Mouse (Mus musculus): Measurements from ENCODE around the gene Ccdc142. TPM values are rescaled to one million over a fixed set of nuclear protein-coding genes. Genes with fewer than 3 reads are reported as not detected.

Ccdc142 gene
- polyA plus RNA-seq (2012; rRNA removed): 21.7 and 28.8 TPM in 2 replicates

GRCm38 (mm10) chr6:83101316-83101687 is at the start of gene Ccdc142, which contains the start of gene Gm42688:
Ccdc142 (plus strand) TSS chr6:83101601.
Gm42688 (plus strand) TSS chr6:83101617.

GRCm38 (mm10) chr6:83054074-83054851 is 47.1 kb upstream of the Ccdc142 start, which contains the start of gene Aup1:
Aup1 (plus strand) TSS chr6:83054521.

GRCm38 (mm10) chr6:83054871-83055431 is 46.5 kb upstream of the Ccdc142 start, which contains the start of gene Htra2:
Htra2 (minus strand) TSS chr6:83055273.

GRCm38 (mm10) chr6:83057790-83058189 is 43.6 kb upstream of the Ccdc142 start, which contains the start of gene Dqx1:
Dqx1 (plus strand) TSS chr6:83057844.

GRCm38 (mm10) chr6:83070247-83070310 is 31.3 kb upstream of the Ccdc142 start, which contains the start of gene Tlx2:
Tlx2 (minus strand) TSS chr6:83070293.

GRCm38 (mm10) chr6:83077630-83078323 is 23.6 kb upstream of the Ccdc142 start, which contains the start of gene Pcgf1:
Pcgf1 (plus strand) TSS chr6:83077869.

GRCm38 (mm10) chr6:83086121-83087035 is 15.0 kb upstream of the Ccdc142 start, which contains the start of gene Lbx2:
Lbx2 (plus strand) TSS chr6:83086367.

GRCm38 (mm10) chr6:83108762-83109668 is 7.6 kb downstream of the Ccdc142 start, which contains the start of gene Mrpl53:
Mrpl53 (plus strand) TSS chr6:83109040.

GRCm38 (mm10) chr6:83115011-83115671 is 13.7 kb downstream of the Ccdc142 start, which contains the start of gene Mogs:
Mogs (plus strand) TSS chr6:83115496.

GRCm38 (mm10) chr6:83120930-83121862 is 19.8 kb downstream of the Ccdc142 start, which contains the start of gene Wbp1:
Wbp1 (minus strand) TSS chr6:83121559.

GRCm38 (mm10) chr6:83125331-83125730 is 23.9 kb downstream of the Ccdc142 start, which contains the start of gene Ino80b:
Ino80b (minus strand) TSS chr6:83125431.

GRCm38 (mm10) chr6:83134951-83135513 is 33.6 kb downstream of the Ccdc142 start, which contains the start of gene Rtkn:
Rtkn (plus strand) TSS chr6:83135463.

GRCm38 (mm10) chr6:83156259-83156684 is 54.9 kb downstream of the Ccdc142 start, which contains the start of the genes Wdr54 and 1700003E16Rik:
Wdr54 (minus strand) TSS chr6:83156397.
1700003E16Rik (plus strand) TSS chr6:83156404.

Other genes starting within 250 kb of the Ccdc142 start
- gene Sema4f, start 161.8 kb upstream of the Ccdc142 start, polyA plus RNA-seq (2012; rRNA removed): 1.3 and 1.5 TPM in 2 replicates
- 0.15 and 0.23 TPM in 2 replicates for gene M1ap, start 154.7 kb upstream of the Ccdc142 start, polyA plus RNA-seq (2012; rRNA removed)
- gene Dok1, start 68.1 kb upstream of the Ccdc142 start, polyA plus RNA-seq (2012; rRNA removed): 11.3 and 14.4 TPM in 2 replicates
- 13.3 and 14.9 TPM in 2 replicates for gene Loxl3, start 67.4 kb upstream of the Ccdc142 start, polyA plus RNA-seq (2012; rRNA removed)
- gene Aup1, start 47.1 kb upstream of the Ccdc142 start, polyA plus RNA-seq (2012; rRNA removed): 668 and 727 TPM in 2 replicates
- 58.2 and 63.9 TPM in 2 replicates for gene Htra2, start 46.3 kb upstream of the Ccdc142 start, polyA plus RNA-seq (2012; rRNA removed)
- 2.0 and 2.6 TPM in 2 replicates for gene Dqx1, start 43.8 kb upstream of the Ccdc142 start, polyA plus RNA-seq (2012; rRNA removed)
- gene Tlx2, start 31.3 kb upstream of the Ccdc142 start, polyA plus RNA-seq (2012; rRNA removed): not detected in 2 replicates
- 26.2 and 38.5 TPM in 2 replicates for gene Pcgf1, start 23.7 kb upstream of the Ccdc142 start, polyA plus RNA-seq (2012; rRNA removed)
- 18.9 and 19.3 TPM in 2 replicates for gene Lbx2, start 15.2 kb upstream of the Ccdc142 start, polyA plus RNA-seq (2012; rRNA removed)
- 7.0 and 8.5 TPM in 2 replicates for gene Gm42688, start within 50 bp of the Ccdc142 start, polyA plus RNA-seq (2012; rRNA removed)
- 98.5 and 124 TPM in 2 replicates for gene Mrpl53, start 7.4 kb downstream of the Ccdc142 start, polyA plus RNA-seq (2012; rRNA removed)
- 124 and 132 TPM in 2 replicates for gene Mogs, start 13.9 kb downstream of the Ccdc142 start, polyA plus RNA-seq (2012; rRNA removed)
- 174 and 210 TPM in 2 replicates for gene Wbp1, start 20.0 kb downstream of the Ccdc142 start, polyA plus RNA-seq (2012; rRNA removed)
- gene Ino80b, start 23.8 kb downstream of the Ccdc142 start, polyA plus RNA-seq (2012; rRNA removed): 79.8 and 116 TPM in 2 replicates
- gene Rtkn, start 33.9 kb downstream of the Ccdc142 start, polyA plus RNA-seq (2012; rRNA removed): 65.5 and 80.1 TPM in 2 replicates
- 7.4 and 8.4 TPM in 2 replicates for gene Wdr54, start 54.8 kb downstream of the Ccdc142 start, polyA plus RNA-seq (2012; rRNA removed)
- gene 1700003E16Rik, start 54.8 kb downstream of the Ccdc142 start, polyA plus RNA-seq (2012; rRNA removed): 4.1 and 4.4 TPM in 2 replicates
- gene Dctn1, start 64.3 kb downstream of the Ccdc142 start, polyA plus RNA-seq (2012; rRNA removed): 186 and 187 TPM in 2 replicates
- gene Slc4a5, start 118.2 kb downstream of the Ccdc142 start, polyA plus RNA-seq (2012; rRNA removed): 1.5 and 2.3 TPM in 2 replicates
- gene Mthfd2, start 224.3 kb downstream of the Ccdc142 start, polyA plus RNA-seq (2012; rRNA removed): 6.3 and 8.8 TPM in 2 replicates
- 20.7 and 74.5 TPM in 2 replicates for gene Mob1a, start 224.4 kb downstream of the Ccdc142 start, polyA plus RNA-seq (2012; rRNA removed)
- gene Bola3, start 247.5 kb downstream of the Ccdc142 start, polyA plus RNA-seq (2012; rRNA removed): 5.5 and 9.7 TPM in 2 replicates

All from ovary, adult 2 months (tissue).